Mouse (Mus musculus): ENCODE data around the gene Rpl34. TPM values are rescaled to one million over a fixed set of nuclear protein-coding genes. Genes with fewer than 3 reads are reported as not detected.

The Rpl34 gene
- polyA plus RNA-seq, 1 experiment from 2014 or later = 626 TPM

DNA sequence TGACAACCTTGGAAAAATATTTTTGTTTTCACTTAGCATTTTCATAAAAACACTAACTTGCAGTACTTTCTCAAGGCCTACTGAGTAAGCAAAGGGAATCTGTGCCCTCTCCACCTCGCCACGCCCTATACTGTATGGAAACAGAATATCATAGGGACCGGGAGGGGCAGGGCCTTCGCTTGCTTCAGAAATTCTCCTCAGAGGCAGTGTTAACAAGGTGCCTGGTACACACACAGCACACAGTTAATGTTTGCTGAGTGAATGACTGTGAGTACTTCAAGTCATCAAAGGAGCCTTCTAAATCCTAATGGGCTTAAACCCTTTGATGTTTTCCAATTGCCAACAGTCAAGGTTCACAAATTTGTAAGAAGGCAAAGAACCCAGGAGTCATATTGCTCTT lies 11.3 kb downstream of the Rpl34 start:
- no peaks in the 10 kb centered on the region for H3K9me3 ChIP-seq (replicated peaks; ENCODE audit: control insufficient read depth, low read length)
- H3K4me2 ChIP-seq = no peak overlapping the region
- no peaks in the 10 kb centered on the region for H3K4me1 ChIP-seq (ENCODE audit: control insufficient read depth, insufficient read depth, low read length)
- no peak overlapping the region for H3K4me3 ChIP-seq (ENCODE audit: low read depth, low read length)
- no peaks in the 10 kb centered on the region for H3K27me3 ChIP-seq (ENCODE audit: control insufficient read depth, insufficient read depth, low read length)
- no peak overlapping the region for H3K27ac ChIP-seq (ENCODE audit: low read depth, low read length)
- no peaks in the 10 kb centered on the region for H3K36me3 ChIP-seq (ENCODE audit: control insufficient read depth, insufficient read depth, low read length)
- no peak for ATAC-seq (replicated peaks; ENCODE audit: insufficient number of reproducible peaks, low FRiP score, low TSS enrichment)
- WGBS (ENCODE audit: insufficient replicate concordance) = 86% methylated on average over 4 of the region's 4 CpGs
- H3K9ac ChIP-seq (ENCODE audit: low read depth, low read length) = no peak overlapping the region

DNA sequence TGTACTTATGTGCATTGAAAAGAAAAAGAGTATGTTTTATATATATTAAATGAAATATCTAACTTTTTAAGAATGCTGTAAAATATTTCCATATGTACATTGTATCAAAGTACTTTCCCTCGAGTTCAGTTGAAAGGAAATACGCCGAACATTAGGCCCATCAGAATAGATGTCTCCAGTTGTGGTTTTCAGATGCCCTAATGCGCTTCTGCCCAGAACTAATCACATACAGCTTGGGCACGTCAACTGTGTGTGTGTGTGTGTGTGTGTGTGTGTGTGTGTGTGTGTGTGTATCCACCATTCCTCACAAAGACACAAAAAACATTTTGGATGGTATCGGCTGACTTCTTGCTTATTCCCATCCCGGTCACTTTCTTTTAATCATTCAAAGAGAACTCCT lies 13.6 kb downstream of the Rpl34 start:
- H3K9ac ChIP-seq (ENCODE audit: low read depth, low read length) = no peak overlapping the region
- H3K27ac ChIP-seq (ENCODE audit: low read depth, low read length) = no peak overlapping the region
- ATAC-seq (replicated peaks; ENCODE audit: insufficient number of reproducible peaks, low FRiP score, low TSS enrichment) = no peak
- H3K4me3 ChIP-seq (ENCODE audit: low read depth, low read length) = no peak overlapping the region
- H3K4me2 ChIP-seq = no peak overlapping the region
- no peaks in the 10 kb centered on the region for H3K27me3 ChIP-seq (ENCODE audit: control insufficient read depth, insufficient read depth, low read length)
- H3K4me1 ChIP-seq (ENCODE audit: control insufficient read depth, insufficient read depth, low read length) = no peaks in the 10 kb centered on the region
- H3K9me3 ChIP-seq (replicated peaks; ENCODE audit: control insufficient read depth, low read length) = no peaks in the 10 kb centered on the region
- H3K36me3 ChIP-seq (ENCODE audit: control insufficient read depth, insufficient read depth, low read length) = no peaks in the 10 kb centered on the region
- 89% methylated on average over 7 of the region's 7 CpGs for WGBS (ENCODE audit: insufficient replicate concordance)

- Histone ChIP-seq H3K27me3 (ENCODE audit: control insufficient read depth, insufficient read depth, low read length) (no peaks in the 10 kb centered on the region), H3K4me3 (ENCODE audit: low read depth, low read length) (peak overlapping the region; percentile 37), H3K9me3 (replicated peaks; ENCODE audit: control insufficient read depth, low read length) (no peaks in the 10 kb centered on the region), H3K9ac (ENCODE audit: low read depth, low read length) (peak overlapping the region; percentile 65), H3K36me3 (ENCODE audit: control insufficient read depth, insufficient read depth, low read length) (no peaks in the 10 kb centered on the region), H3K4me1 (ENCODE audit: control insufficient read depth, insufficient read depth, low read length) (no peaks in the 10 kb centered on the region), H3K4me2 (peak overlapping the region; percentile 59), H3K27ac (ENCODE audit: low read depth, low read length) (no peak overlapping the region)
- ATAC-seq (replicated peaks; ENCODE audit: insufficient number of reproducible peaks, low FRiP score, low TSS enrichment) = no peak; the same call in 1 of the 2 replicates
- 15% methylated on average over 22 of the region's 22 CpGs for WGBS (ENCODE audit: insufficient replicate concordance)
These were observed 15.2 kb downstream of the Rpl34 start for GRCm38 (mm10) chr3:130714775-130715568.

- Histone ChIP-seq H3K9ac (ENCODE audit: low read depth, low read length) (no peak overlapping the region), H3K4me2 (no peak overlapping the region), H3K27ac (ENCODE audit: low read depth, low read length) (no peak overlapping the region), H3K4me1 (ENCODE audit: control insufficient read depth, insufficient read depth, low read length) (peaks cover 3% of the 10 kb centered on the region), H3K27me3 (ENCODE audit: control insufficient read depth, insufficient read depth, low read length) (no peaks in the 10 kb centered on the region), H3K9me3 (replicated peaks; ENCODE audit: control insufficient read depth, low read length) (no peaks in the 10 kb centered on the region), H3K4me3 (ENCODE audit: low read depth, low read length) (no peak overlapping the region), H3K36me3 (ENCODE audit: control insufficient read depth, insufficient read depth, low read length) (no peaks in the 10 kb centered on the region)
- 56% methylated on average over 6 of the region's 6 CpGs for WGBS (ENCODE audit: insufficient replicate concordance)
- no peak for ATAC-seq (replicated peaks; ENCODE audit: insufficient number of reproducible peaks, low FRiP score, low TSS enrichment)
These were observed 17.3 kb downstream of the Rpl34 start for GRCm38 (mm10) chr3:130712891-130713290.

DNA sequence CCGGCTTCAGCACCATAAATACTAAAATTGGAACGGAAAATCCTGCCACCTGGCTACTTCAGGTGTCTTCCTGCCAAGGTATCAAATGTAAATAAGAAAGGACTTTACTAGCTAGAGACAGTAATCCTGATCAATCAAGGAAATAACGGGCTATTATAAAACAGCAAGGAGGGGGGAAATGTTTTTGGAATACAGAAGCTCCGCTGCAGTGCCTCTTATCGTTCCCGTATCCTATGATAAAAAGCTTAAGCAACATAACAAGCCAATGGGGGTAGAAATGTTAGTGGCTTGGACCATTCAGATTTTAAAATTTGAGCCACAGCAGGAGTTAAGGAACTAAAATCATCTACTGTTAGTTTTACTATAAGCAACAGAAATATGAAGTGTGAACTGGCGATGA lies 20.1 kb downstream of the Rpl34 start:
- Histone ChIP-seq H3K9me3 (replicated peaks; ENCODE audit: control insufficient read depth, low read length) (no peaks in the 10 kb centered on the region), H3K27ac (ENCODE audit: low read depth, low read length) (no peak overlapping the region), H3K4me2 (peak overlapping the region; percentile 76), H3K9ac (ENCODE audit: low read depth, low read length) (peak overlapping the region; percentile 92), H3K27me3 (ENCODE audit: control insufficient read depth, insufficient read depth, low read length) (no peaks in the 10 kb centered on the region), H3K4me3 (ENCODE audit: low read depth, low read length) (peak overlapping the region; percentile 84), H3K4me1 (ENCODE audit: control insufficient read depth, insufficient read depth, low read length) (peaks cover 7% of the 10 kb centered on the region), H3K36me3 (ENCODE audit: control insufficient read depth, insufficient read depth, low read length) (no peaks in the 10 kb centered on the region)
- 50% methylated on average over 7 of the region's 7 CpGs for WGBS (ENCODE audit: insufficient replicate concordance)
- no peak for ATAC-seq (replicated peaks; ENCODE audit: insufficient number of reproducible peaks, low FRiP score, low TSS enrichment)

GRCm38 (mm10) chr3:130708967-130709924 lies 21.0 kb downstream of the Rpl34 start, which contains the start of gene Ostc:
Gene Ostc (minus strand): TSS chr3:130709444.
- no peaks in the 10 kb centered on the region for H3K27me3 ChIP-seq (ENCODE audit: control insufficient read depth, insufficient read depth, low read length)
- WGBS (ENCODE audit: insufficient replicate concordance) = under 1% methylated on average over 45 of the region's 45 CpGs
- ATAC-seq (replicated peaks; ENCODE audit: insufficient number of reproducible peaks, low FRiP score, low TSS enrichment) = peak; percentile 96
- peak within 1 kb of the TSS; percentile 76 for H3K4me2 ChIP-seq
- peaks cover 7% of the 10 kb centered on the region for H3K4me1 ChIP-seq (ENCODE audit: control insufficient read depth, insufficient read depth, low read length)
- H3K27ac ChIP-seq (ENCODE audit: low read depth, low read length) = peak within 1 kb of the TSS; percentile 88
- H3K9me3 ChIP-seq (replicated peaks; ENCODE audit: control insufficient read depth, low read length) = no peaks in the 10 kb centered on the region
- peak within 1 kb of the TSS; percentile 84 for H3K4me3 ChIP-seq (ENCODE audit: low read depth, low read length)
- peak within 1 kb of the TSS; percentile 92 for H3K9ac ChIP-seq (ENCODE audit: low read depth, low read length)
- no peaks in the 10 kb centered on the region for H3K36me3 ChIP-seq (ENCODE audit: control insufficient read depth, insufficient read depth, low read length)

GRCm38 (mm10) chr3:130708529-130708928 lies 21.7 kb downstream of the Rpl34 start:
- Histone ChIP-seq H3K36me3 (ENCODE audit: control insufficient read depth, insufficient read depth, low read length) (peaks cover under 1% of the 10 kb centered on the region; the same call in 1 of the 2 replicates), H3K4me1 (ENCODE audit: control insufficient read depth, insufficient read depth, low read length) (peaks cover 7% of the 10 kb centered on the region), H3K27me3 (ENCODE audit: control insufficient read depth, insufficient read depth, low read length) (no peaks in the 10 kb centered on the region), H3K4me3 (ENCODE audit: low read depth, low read length) (peak overlapping the region; percentile 84), H3K9ac (ENCODE audit: low read depth, low read length) (peak overlapping the region; percentile 92), H3K9me3 (replicated peaks; ENCODE audit: control insufficient read depth, low read length) (no peaks in the 10 kb centered on the region), H3K27ac (ENCODE audit: low read depth, low read length) (peak overlapping the region; percentile 88), H3K4me2 (peak overlapping the region; percentile 76)
- ATAC-seq (replicated peaks; ENCODE audit: insufficient number of reproducible peaks, low FRiP score, low TSS enrichment) = no peak
- WGBS (ENCODE audit: insufficient replicate concordance) = 2% methylated on average over 5 of the region's 5 CpGs

- H3K36me3 ChIP-seq (ENCODE audit: control insufficient read depth, insufficient read depth, low read length) = peaks cover 27% of the 10 kb centered on the region
- no peak overlapping the region for H3K4me3 ChIP-seq (ENCODE audit: low read depth, low read length)
- H3K9ac ChIP-seq (ENCODE audit: low read depth, low read length) = no peak overlapping the region
- ATAC-seq (replicated peaks; ENCODE audit: insufficient number of reproducible peaks, low FRiP score, low TSS enrichment) = no peak
- no peak overlapping the region for H3K4me2 ChIP-seq
- H3K27ac ChIP-seq (ENCODE audit: low read depth, low read length) = no peak overlapping the region
- no peaks in the 10 kb centered on the region for H3K4me1 ChIP-seq (ENCODE audit: control insufficient read depth, insufficient read depth, low read length)
- H3K27me3 ChIP-seq (ENCODE audit: control insufficient read depth, insufficient read depth, low read length) = no peaks in the 10 kb centered on the region
- WGBS (ENCODE audit: insufficient replicate concordance) = 86% methylated on average over 6 of the region's 6 CpGs
- no peaks in the 10 kb centered on the region for H3K9me3 ChIP-seq (replicated peaks; ENCODE audit: control insufficient read depth, low read length)
These were observed 27.9 kb downstream of the Rpl34 start for GRCm38 (mm10) chr3:130702289-130702688.

All from heart, embryonic 11.5 days (tissue).